Mouse (Mus musculus): ENCODE measurements around the gene Psmb9.

- TF ChIP-seq POLR2A (IDR thresholded peaks at IDR 0.05; ENCODE audit: low read depth, low read length) (no peak), CTCF (conservative IDR thresholded peaks at IDR 0.05; ENCODE audit: insufficient read depth, insufficient read length, low read depth, low read length) (no peak)
Observed at GRCm38 (mm10) chr17:34203444-34203843, 15.9 kb upstream of the Psmb9 start, which contains the start of gene Tap2.

All from kidney, adult 2 months (tissue).